Mouse (Mus musculus) cortical plate, adult 2 months (tissue): Measurements from ENCODE around the gene Plekhg3. TPM values are rescaled to one million over a fixed set of nuclear protein-coding genes. Genes with fewer than 3 reads are reported as not detected.

ENCODE experiments used
- H3K27ac ChIP-seq: fragments of 200-500 bp; 2 replicates; pipeline ENCODE4 v1.5.1; 2012; ENCODE audit warnings: low read length, control low read depth, inconsistent platforms; ENCODE audit not compliant: insufficient read depth
- H3K4me1 ChIP-seq: fragments of 200-500 bp; 2 replicates; pipeline ENCODE4 v1.6.1; 2011; ENCODE audit warnings: low read length; ENCODE audit not compliant: control insufficient read depth, insufficient read depth
- H3K4me3 ChIP-seq: fragments of 200-500 bp; 2 replicates; pipeline ENCODE4 v1.5.1; 2011; ENCODE audit warnings: mild to moderate bottlenecking, low read length, control low read depth; ENCODE audit not compliant: insufficient read depth
- CTCF ChIP-seq: fragments of 200-500 bp; IDR thresholded peaks from 2 replicates; pipeline ENCODE4 v1.5.1; 2011; ENCODE audit warnings: mild to moderate bottlenecking, control low read depth, low read length; ENCODE audit not compliant: insufficient read depth; ENCODE audit errors: extremely low read depth
- POLR2A ChIP-seq: fragments of 200-500 bp; IDR thresholded peaks from 2 replicates; pipeline ENCODE4 v1.6.1; 2011; ENCODE audit warnings: mild to moderate bottlenecking, low read length, control low read depth; ENCODE audit not compliant: insufficient read depth; ENCODE audit errors: extremely low read depth
- polyA plus RNA-seq: library from polyadenylated mRNA; depleted of rRNA; stranded (reverse); fragments of >200 nt; gene quantifications from 2 replicates; pipeline ENCODE4 v1.2.3, GENCODE M21; 2012; rRNA removed

Gene Plekhg3
- polyA plus RNA-seq, 1 experiment: 19.0 TPM

GRCm38 (mm10) chr12:76605837-76606236 is 75.1 kb downstream of the Plekhg3 start:
- peaks cover 1% of the 10 kb centered on the region; the same call in 1 of the 2 replicates for H3K4me1 ChIP-seq
- no peak overlapping the region for H3K4me3 ChIP-seq
- TF ChIP-seq CTCF: no peak
- TF ChIP-seq POLR2A: no peak

GRCm38 (mm10) chr12:76608241-76608640 is 77.5 kb downstream of the Plekhg3 start:
- TF ChIP-seq POLR2A (no peak), CTCF (no peak)
- no peak overlapping the region for H3K27ac ChIP-seq
- H3K4me1 ChIP-seq: peaks cover 1% of the 10 kb centered on the region; the same call in 1 of the 2 replicates
- H3K4me3 ChIP-seq: no peak overlapping the region

More at GRCm38 (mm10) chr12:76605837-76606236, 75.1 kb downstream of the Plekhg3 start:
- H3K27ac ChIP-seq: no peak overlapping the region

- TF ChIP-seq CTCF (no peak), POLR2A (no peak)
- Histone ChIP-seq H3K4me3 (no peak overlapping the region), H3K27ac (no peak overlapping the region)
Observed at GRCm38 (mm10) chr12:76608997-76609565, 78.4 kb downstream of the Plekhg3 start.

GRCm38 (mm10) chr12:76612621-76613020 is 81.9 kb downstream of the Plekhg3 start:
- Histone ChIP-seq H3K27ac (no peak overlapping the region), H3K4me3 (no peak overlapping the region), H3K4me1 (peaks cover 1% of the 10 kb centered on the region; the same call in 1 of the 2 replicates)
- TF ChIP-seq POLR2A (no peak), CTCF (no peak)

More at GRCm38 (mm10) chr12:76608997-76609565, 78.4 kb downstream of the Plekhg3 start:
- peaks cover 1% of the 10 kb centered on the region; the same call in 1 of the 2 replicates for H3K4me1 ChIP-seq

- Histone ChIP-seq H3K4me1 (no peaks in the 10 kb centered on the region), H3K4me3 (no peak overlapping the region), H3K27ac (no peak overlapping the region)
- TF ChIP-seq CTCF (no peak), POLR2A (no peak)
Observed at GRCm38 (mm10) chr12:76614868-76615579, 84.3 kb downstream of the Plekhg3 start.

GRCm38 (mm10) chr12:76615580-76615937 is 84.9 kb downstream of the Plekhg3 start:
- H3K4me3 ChIP-seq: no peak overlapping the region
- TF ChIP-seq CTCF: no peak
- TF ChIP-seq POLR2A: no peak
- H3K4me1 ChIP-seq: no peaks in the 10 kb centered on the region
- no peak overlapping the region for H3K27ac ChIP-seq

GRCm38 (mm10) chr12:76618175-76618574 is 87.5 kb downstream of the Plekhg3 start:
- Histone ChIP-seq H3K4me1 (no peaks in the 10 kb centered on the region), H3K4me3 (no peak overlapping the region), H3K27ac (no peak overlapping the region)
- TF ChIP-seq POLR2A: no peak
- no peak for TF ChIP-seq CTCF

GRCm38 (mm10) chr12:76619847-76620246 is 89.2 kb downstream of the Plekhg3 start:
- TF ChIP-seq CTCF (no peak), POLR2A (no peak)
- Histone ChIP-seq H3K27ac (no peak overlapping the region), H3K4me1 (no peaks in the 10 kb centered on the region), H3K4me3 (no peak overlapping the region)

- no peaks in the 10 kb centered on the region for H3K4me1 ChIP-seq
- no peak overlapping the region for H3K27ac ChIP-seq
- no peak for TF ChIP-seq CTCF
- TF ChIP-seq POLR2A: no peak
- H3K4me3 ChIP-seq: no peak overlapping the region
Observed at GRCm38 (mm10) chr12:76623374-76623773, 92.7 kb downstream of the Plekhg3 start.

Other genes with a start within 250 kb of the Plekhg3 start
- 51.2 and 51.4 TPM in 2 replicates for gene Akap5, start 206.0 kb upstream of the Plekhg3 start, polyA plus RNA-seq
- 17.9 and 20.3 TPM in 2 replicates for gene Zbtb25, start 161.3 kb upstream of the Plekhg3 start, polyA plus RNA-seq
- gene Zbtb1, start 160.6 kb upstream of the Plekhg3 start, polyA plus RNA-seq: 3.5 and 3.7 TPM in 2 replicates
- 47.8 and 52.5 TPM in 2 replicates for gene Hspa2, start 126.7 kb upstream of the Plekhg3 start, polyA plus RNA-seq
- 1.3 and 1.8 TPM in 2 replicates for gene Ppp1r36, start 113.4 kb upstream of the Plekhg3 start, polyA plus RNA-seq
- gene Sptb, start 179.7 kb downstream of the Plekhg3 start, polyA plus RNA-seq: 44.6 and 46.9 TPM in 2 replicates
- 96.2 and 101 TPM in 2 replicates for gene Churc1, start 234.6 kb downstream of the Plekhg3 start, polyA plus RNA-seq
- 31.7 and 32.4 TPM in 2 replicates for gene Fntb, start 234.7 kb downstream of the Plekhg3 start, polyA plus RNA-seq